Mouse (Mus musculus): Measurements from ENCODE around the gene Pskh1.

Gene Pskh1
- long read RNA-seq, experiment 1, partial matches to known transcripts = 0 of 11 reads
- long read RNA-seq, experiment 1, other reads (novel, unspliced or antisense) = 7 of 11 reads
- long read RNA-seq, experiment 2, partial matches to known transcripts = 1 of 11 reads
- long read RNA-seq, experiment 2, other reads (novel, unspliced or antisense) = 7 of 11 reads

- intact Hi-C loops (cut with DNase I) = no loop called here
Measured at GRCm38 (mm10) chr8:105900180-105900940, at the start of gene Pskh1. Gene Pskh1, plus strand, starts transcription at chr8:105900441.

GRCm38 (mm10) chr8:105850611-105851010 is 49.6 kb upstream of the Pskh1 start:
- intact Hi-C loops (cut with DNase I) = no loop called here

GRCm38 (mm10) chr8:105851651-105852143 is 48.5 kb upstream of the Pskh1 start:
- intact Hi-C loops (cut with DNase I) = no loop called here

GRCm38 (mm10) chr8:105852146-105852729 is 48.0 kb upstream of the Pskh1 start:
- intact Hi-C loops (cut with DNase I) = no loop called here

DNA sequence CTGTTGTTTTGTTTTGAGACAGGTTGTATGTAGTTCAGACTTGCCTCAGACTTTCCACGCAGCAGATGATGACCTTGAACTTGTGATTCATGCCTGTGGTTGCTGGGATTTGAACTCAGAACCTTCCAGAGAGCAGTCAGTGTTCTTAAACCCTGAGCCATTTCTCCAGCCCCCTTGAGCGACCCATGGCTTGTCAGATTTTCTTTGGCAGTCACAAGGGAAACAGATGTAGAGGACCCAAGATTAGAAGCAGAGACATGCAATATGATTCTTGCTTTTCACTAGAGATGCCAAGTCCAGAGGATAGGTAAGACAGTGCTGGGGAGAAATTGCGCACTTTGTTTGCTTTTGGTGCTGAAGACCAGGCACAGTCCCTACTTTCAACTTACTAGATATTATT is 47.1 kb upstream of the Pskh1 start, which contains the start of gene Cenpt:
Gene Cenpt, minus strand, starts transcription at position 101 of the 400 bp plus-strand sequence.
- intact Hi-C loops (cut with DNase I) = no loop called here

- intact Hi-C loops (cut with DNase I) = no loop called here
Measured at GRCm38 (mm10) chr8:105854303-105854702, 45.9 kb upstream of the Pskh1 start.

GRCm38 (mm10) chr8:105854715-105855216 is 45.5 kb upstream of the Pskh1 start, which contains the start of gene Thap11:
Gene Thap11, plus strand, starts transcription at chr8:105855132.
- intact Hi-C loops (cut with DNase I) = no loop called here

DNA sequence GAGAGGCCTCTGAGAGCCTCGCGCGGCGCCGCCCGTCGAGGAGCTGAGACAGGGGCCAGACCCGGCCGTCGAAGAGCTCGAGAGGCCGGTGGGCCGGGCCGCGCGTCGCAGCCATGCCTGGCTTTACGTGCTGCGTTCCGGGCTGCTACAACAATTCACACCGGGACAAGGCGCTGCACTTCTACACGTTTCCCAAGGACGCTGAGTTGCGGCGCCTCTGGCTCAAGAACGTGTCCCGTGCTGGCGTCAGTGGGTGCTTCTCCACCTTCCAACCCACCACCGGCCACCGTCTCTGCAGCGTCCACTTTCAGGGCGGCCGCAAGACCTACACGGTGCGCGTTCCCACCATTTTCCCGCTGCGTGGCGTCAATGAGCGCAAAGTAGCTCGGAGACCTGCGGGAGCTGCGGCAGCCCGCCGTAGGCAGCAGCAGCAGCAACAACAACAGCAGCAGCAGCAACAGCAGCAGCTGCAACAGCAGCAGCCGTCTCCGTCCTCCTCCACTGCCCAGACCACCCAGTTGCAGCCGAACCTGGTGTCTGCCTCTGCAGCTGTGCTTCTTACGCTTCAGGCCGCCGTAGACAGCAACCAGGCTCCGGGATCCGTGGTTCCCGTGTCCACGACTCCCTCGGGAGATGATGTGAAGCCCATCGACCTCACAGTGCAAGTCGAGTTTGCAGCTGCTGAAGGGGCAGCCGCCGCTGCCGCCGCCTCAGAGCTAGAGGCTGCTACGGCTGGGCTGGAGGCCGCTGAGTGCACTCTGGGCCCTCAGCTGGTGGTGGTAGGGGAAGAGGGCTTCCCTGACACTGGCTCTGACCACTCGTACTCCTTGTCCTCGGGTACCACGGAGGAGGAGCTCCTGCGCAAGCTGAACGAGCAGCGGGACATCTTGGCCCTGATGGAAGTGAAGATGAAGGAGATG is 44.7 kb upstream of the Pskh1 start:
- intact Hi-C loops (cut with DNase I) = no loop called here

- intact Hi-C loops (cut with DNase I) = no loop called here
Measured at GRCm38 (mm10) chr8:105856168-105856835, 43.9 kb upstream of the Pskh1 start.

GRCm38 (mm10) chr8:105858495-105858894 is 41.7 kb upstream of the Pskh1 start:
- intact Hi-C loops (cut with DNase I) = no loop called here

DNA sequence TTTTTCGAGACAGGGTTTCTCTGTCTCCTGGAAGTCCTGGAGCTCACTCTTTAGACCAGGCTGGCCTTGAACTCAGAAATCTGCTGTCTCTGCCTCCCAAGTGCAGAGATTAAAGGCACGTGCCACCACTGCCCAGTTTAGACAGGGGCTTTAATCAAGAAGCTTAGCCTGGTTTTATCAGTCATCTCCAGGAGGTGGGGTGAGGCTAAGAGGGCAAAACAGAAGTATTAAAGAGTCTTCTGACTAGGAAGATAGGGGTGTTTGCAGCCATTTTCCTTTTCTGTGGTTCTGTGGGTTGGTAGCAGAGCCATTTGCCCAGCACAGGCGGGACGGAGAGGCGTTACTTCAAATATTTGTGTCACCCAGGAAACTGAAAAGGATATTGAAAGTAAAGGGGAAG is 40.9 kb upstream of the Pskh1 start:
- intact Hi-C loops (cut with DNase I) = no loop called here

DNA sequence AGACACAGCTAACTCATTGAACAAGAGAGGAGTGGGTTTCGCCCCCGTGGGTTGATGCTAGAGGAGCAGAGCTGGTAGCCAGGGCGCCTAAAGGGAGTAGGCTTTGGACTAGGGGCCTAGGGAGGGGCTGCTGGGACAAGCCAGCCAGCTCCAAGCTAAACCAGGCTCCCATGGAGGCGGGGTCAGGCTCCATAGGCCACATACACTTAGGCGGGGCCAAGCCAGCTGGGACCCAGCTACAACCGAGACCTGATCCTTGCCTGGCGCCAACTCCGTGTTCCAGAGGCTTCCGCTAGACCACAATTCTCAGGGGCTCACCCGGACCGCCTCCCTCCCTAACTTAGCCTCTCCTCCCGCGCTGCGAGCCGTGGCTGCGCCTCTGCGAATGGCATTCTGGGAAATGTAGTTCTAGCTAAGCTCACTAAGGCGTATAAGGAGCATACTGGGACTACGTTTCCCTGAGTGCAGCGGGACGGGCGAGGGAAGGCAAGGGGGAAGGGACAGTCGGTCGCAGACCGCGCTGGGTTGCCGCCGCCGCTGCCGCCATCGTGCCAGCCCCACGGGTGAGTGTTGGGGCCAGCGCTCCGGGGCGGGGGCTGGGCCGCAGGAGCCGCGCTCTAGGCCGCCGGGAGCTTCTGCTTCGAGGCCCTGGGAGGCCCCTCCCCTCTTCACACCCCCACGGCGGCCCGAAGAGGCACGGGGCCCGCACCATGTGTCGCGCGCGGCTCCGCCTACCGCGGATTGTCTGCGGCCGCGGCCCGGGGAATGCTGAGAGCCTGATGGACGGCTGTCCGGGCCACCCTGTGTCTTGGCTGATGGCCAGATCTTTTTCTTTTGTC is 39.9 kb upstream of the Pskh1 start, which contains the start of gene Nutf2:
Gene Nutf2, plus strand, starts transcription at position 438 of the 839 bp plus-strand sequence.
- intact Hi-C loops (cut with DNase I) = loop anchor here (5.0 kb wide), 1 partner anchor 37 kb away; no protein-coding TSS in a partner anchor

GRCm38 (mm10) chr8:105861951-105862350 is 38.3 kb upstream of the Pskh1 start:
- intact Hi-C loops (cut with DNase I) = loop anchor here (5.0 kb wide), 1 partner anchor 35 kb away; no protein-coding TSS in a partner anchor

GRCm38 (mm10) chr8:105866364-105867029 is 33.7 kb upstream of the Pskh1 start:
- intact Hi-C loops (cut with DNase I) = no loop called here

GRCm38 (mm10) chr8:105874301-105874700 is 25.9 kb upstream of the Pskh1 start:
- intact Hi-C loops (cut with DNase I) = no loop called here

GRCm38 (mm10) chr8:105880754-105881520 is 19.3 kb upstream of the Pskh1 start, which contains the start of gene Edc4:
Gene Edc4, plus strand, starts transcription at chr8:105880881.
- intact Hi-C loops (cut with DNase I) = no loop called here

GRCm38 (mm10) chr8:105889756-105890465 is 10.3 kb upstream of the Pskh1 start:
- intact Hi-C loops (cut with DNase I) = no loop called here
